In the genomic region with DNA sequence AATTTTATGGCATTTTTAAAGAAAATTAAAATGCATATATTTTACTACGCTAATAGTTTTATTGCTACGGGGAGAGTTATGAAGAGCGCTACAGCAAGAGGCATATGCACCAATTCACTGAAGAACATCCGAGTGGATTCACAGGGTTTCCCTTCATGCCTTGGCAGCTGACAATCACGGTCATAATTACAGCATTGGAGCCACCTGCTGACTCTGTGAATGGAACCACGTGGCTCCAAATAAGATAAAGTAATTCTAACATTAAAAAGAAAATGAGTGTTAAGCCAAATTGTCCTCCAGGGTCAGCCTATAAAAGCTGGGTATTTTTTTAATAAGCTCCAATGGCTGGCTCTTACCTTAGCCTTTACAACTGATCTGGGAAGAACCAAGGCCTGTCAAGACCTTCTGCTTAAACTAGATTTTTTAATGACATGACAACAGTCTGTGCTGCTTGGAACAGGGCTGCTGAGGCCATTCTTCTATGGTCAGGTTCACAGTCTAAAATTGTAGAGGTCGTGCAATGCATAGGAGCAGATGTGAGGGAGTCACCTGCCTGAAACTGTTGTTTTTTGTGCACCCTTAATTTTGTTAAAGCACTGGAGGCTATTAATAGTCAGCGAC, we compare ENCODE assay signal across 19 mouse cellular contexts.
DNase-seq lines count a peak whose midpoint lies in the region; ATAC-seq and TF ChIP-seq lines count a peak whose summit lies in the region.
"Had no signal": no experiment of that assay in that cellular context is flagged by ENCODE, and none has a peak within 500 bp of the region (broad histone marks: within the 10 kb centered on the region; RNA-seq: fewer than 3 reads in every experiment).

No protein-coding gene starts in this region.

- H3K9ac ChIP-seq in midbrain, embryonic 11.5 days (ENCODE audit: low read length) = no peak overlapping the region
- H3K9ac ChIP-seq in forebrain, postnatal 0 days = no peak overlapping the region
- no peak overlapping the region for H3K9ac ChIP-seq in midbrain, embryonic 15.5 days
- H3K9ac ChIP-seq: embryonic facial prominence, embryonic 12.5 days; kidney, embryonic 15.5 days; lung, embryonic 14.5 days had no signal

- 0 out of 2 replicates have a peak, but pooled peaks have one; percentile 29 for ATAC-seq in midbrain, embryonic 11.5 days (ENCODE audit: low FRiP score)
- peak; percentile 45; the same call in 1 of the 2 replicates for ATAC-seq in forebrain, postnatal 0 days
- ATAC-seq in midbrain, embryonic 15.5 days (replicated peaks) = peak; percentile 87

- peaks cover 6% of the 10 kb centered on the region; the same call in 1 of the 2 replicates for H3K4me1 ChIP-seq in midbrain, embryonic 11.5 days (ENCODE audit: control insufficient read depth, insufficient read depth, low read length)
- peaks cover 19% of the 10 kb centered on the region for H3K4me1 ChIP-seq in midbrain, embryonic 10.5 days
- 0 out of 2 replicates have a peak, but pooled peaks cover 8% of the 10 kb centered on the region for H3K4me1 ChIP-seq in forebrain, postnatal 0 days (ENCODE audit: insufficient read depth)
- 0 out of 2 replicates have a peak, but pooled peaks cover 10% of the 10 kb centered on the region for H3K4me1 ChIP-seq in midbrain, embryonic 15.5 days
- H3K4me1 ChIP-seq: embryonic facial prominence, embryonic 12.5 days had no signal

- no peak overlapping the region for H3K4me3 ChIP-seq in midbrain, embryonic 11.5 days (ENCODE audit: low read depth, low read length)
- no peak overlapping the region for H3K4me3 ChIP-seq in midbrain, embryonic 10.5 days
- H3K4me3 ChIP-seq in forebrain, postnatal 0 days (ENCODE audit: low read depth, low read length) = no peak overlapping the region
- H3K4me3 ChIP-seq in midbrain, embryonic 15.5 days = no peak overlapping the region
- H3K4me3 ChIP-seq: embryonic facial prominence, embryonic 12.5 days; heart, embryonic 10.5 days; kidney, embryonic 15.5 days had no signal

- no peak for TF ChIP-seq CTCF in forebrain, postnatal 0 days (IDR thresholded peaks at IDR 0.05; ENCODE audit: low read depth)

- WGBS in midbrain, embryonic 11.5 days = 64% methylated on average over 8 of the region's 8 CpGs
- WGBS in midbrain, embryonic 10.5 days = 73% methylated on average over 8 of the region's 8 CpGs
- WGBS in forebrain, postnatal 0 days = 25% methylated on average over 8 of the region's 8 CpGs
- 46% methylated on average over 8 of the region's 8 CpGs for WGBS in midbrain, embryonic 15.5 days

- no peak overlapping the region for H3K27ac ChIP-seq in midbrain, embryonic 11.5 days (ENCODE audit: low read depth, low read length)
- H3K27ac ChIP-seq in midbrain, embryonic 10.5 days (replicated peaks) = no peak overlapping the region
- H3K27ac ChIP-seq in forebrain, postnatal 0 days (ENCODE audit: low read depth, low read length) = no peak overlapping the region
- no peak overlapping the region for H3K27ac ChIP-seq in midbrain, embryonic 15.5 days
- H3K27ac ChIP-seq: embryonic facial prominence, embryonic 12.5 days; heart, embryonic 10.5 days; kidney, embryonic 15.5 days; macrophage had no signal

- H3K4me2 ChIP-seq in midbrain, embryonic 11.5 days = no peak overlapping the region
- no peak overlapping the region for H3K4me2 ChIP-seq in forebrain, postnatal 0 days (ENCODE audit: low read depth)
- no peak overlapping the region for H3K4me2 ChIP-seq in midbrain, embryonic 15.5 days
- H3K4me2 ChIP-seq: embryonic facial prominence, embryonic 12.5 days; kidney, embryonic 15.5 days; liver, embryonic 11.5 days; lung, embryonic 14.5 days had no signal

- H3K9me3 ChIP-seq in midbrain, embryonic 11.5 days (ENCODE audit: control insufficient read depth, low read length) = no peaks in the 10 kb centered on the region
- H3K9me3 ChIP-seq in midbrain, embryonic 10.5 days (replicated peaks) = no peaks in the 10 kb centered on the region
- no peaks in the 10 kb centered on the region for H3K9me3 ChIP-seq in forebrain, postnatal 0 days (ENCODE audit: low read length)
- H3K9me3 ChIP-seq in midbrain, embryonic 15.5 days = no peaks in the 10 kb centered on the region
- H3K9me3 ChIP-seq: embryonic facial prominence, embryonic 12.5 days; heart, embryonic 10.5 days; kidney, embryonic 15.5 days had no signal

- no peak for DNase-seq in midbrain, embryonic 11.5 days (ENCODE audit: low spot score, missing footprints)
- no peak for DNase-seq in midbrain, embryonic 10.5 days (ENCODE audit: low spot score)
- peak; percentile 31 for DNase-seq in forebrain, postnatal 0 days
- no peak for DNase-seq in right cerebral cortex, postnatal 14 days
- DNase-seq in urinary bladder, postnatal 14 days (ENCODE audit: low spot score) = no peak
- DNase-seq in adrenal gland, postnatal 14 days = no peak
- DNase-seq: cerebellum, postnatal 25 days; gastrocnemius, postnatal 36 days; heart, postnatal 14 days; lung, embryonic 14.5 days; right cerebral cortex, adult 18-20 months; spleen, adult 18-20 months; thymus, adult 2 months had no signal

- no peaks in the 10 kb centered on the region for H3K36me3 ChIP-seq in midbrain, embryonic 11.5 days (ENCODE audit: control insufficient read depth, insufficient read depth, low read length)
- H3K36me3 ChIP-seq in midbrain, embryonic 10.5 days = no peaks in the 10 kb centered on the region
- H3K36me3 ChIP-seq in forebrain, postnatal 0 days (ENCODE audit: insufficient read depth) = no peaks in the 10 kb centered on the region
- H3K36me3 ChIP-seq in midbrain, embryonic 15.5 days (replicated peaks) = no peaks in the 10 kb centered on the region
- H3K36me3 ChIP-seq: embryonic facial prominence, embryonic 12.5 days; heart, embryonic 10.5 days; kidney, embryonic 15.5 days had no signal

- no peaks in the 10 kb centered on the region for H3K27me3 ChIP-seq in midbrain, embryonic 11.5 days (ENCODE audit: control insufficient read depth, insufficient read depth, low read length)
- H3K27me3 ChIP-seq in midbrain, embryonic 10.5 days (ENCODE audit: low read depth, poor library complexity, severe bottlenecking) = no peaks in the 10 kb centered on the region
- no peaks in the 10 kb centered on the region for H3K27me3 ChIP-seq in forebrain, postnatal 0 days (ENCODE audit: insufficient read depth, low read length)
- no peaks in the 10 kb centered on the region for H3K27me3 ChIP-seq in midbrain, embryonic 15.5 days (replicated peaks)
- H3K27me3 ChIP-seq: embryonic facial prominence, embryonic 12.5 days; kidney, embryonic 15.5 days had no signal

Comparison
In these comparisons a context has a peak if more than half of its experiments do, and no peak if none do; other contexts are left out.
1. ATAC-seq: peak in every context shown above with its lines; median percentile 87 in midbrain, embryonic 15.5 days; 45 in forebrain, postnatal 0 days; 29 in midbrain, embryonic 11.5 days.